Mouse (Mus musculus) cerebellum, postnatal 14 days (tissue): ENCODE results near the gene Capn3.

Experiments
- DNase-seq, 2 experiments: peaks; one replicate each; pipeline ENCODE4 v3.0.0; 2021; ENCODE audit warnings: mixed read lengths in 2 of 2

The Capn3 gene

GRCm38 (mm10) chr2:120455719-120456118, at the start of gene Capn3:
Gene Capn3 (plus strand): TSS chr2:120456019.
- DNase-seq = no peak

- DNase-seq = no peak
Measured at GRCm38 (mm10) chr2:120411096-120411628, 44.7 kb upstream of the Capn3 start.

- no peak for DNase-seq
Measured at GRCm38 (mm10) chr2:120414113-120414512, 41.7 kb upstream of the Capn3 start.

- peak; percentile 33 to 59 for DNase-seq
Measured at GRCm38 (mm10) chr2:120414738-120415414, 40.9 kb upstream of the Capn3 start.

- no peak for DNase-seq
Measured at GRCm38 (mm10) chr2:120424386-120424785, 31.4 kb upstream of the Capn3 start.

- DNase-seq = no peak
Measured at GRCm38 (mm10) chr2:120444486-120444885, 11.3 kb upstream of the Capn3 start.

- no peak for DNase-seq
Measured at GRCm38 (mm10) chr2:120446373-120446772, 9.4 kb upstream of the Capn3 start.

GRCm38 (mm10) chr2:120447306-120447705, 8.5 kb upstream of the Capn3 start:
- no peak for DNase-seq

- DNase-seq = no peak
Measured at GRCm38 (mm10) chr2:120450724-120451123, 5.1 kb upstream of the Capn3 start.

- no peak for DNase-seq
Measured at GRCm38 (mm10) chr2:120452600-120452999, 3.2 kb upstream of the Capn3 start.

GRCm38 (mm10) chr2:120454987-120455386, 832 bp upstream of the Capn3 start:
- DNase-seq = no peak

GRCm38 (mm10) chr2:120460216-120460615, 4.4 kb downstream of the Capn3 start:
- no peak for DNase-seq

GRCm38 (mm10) chr2:120463328-120463727, 7.5 kb downstream of the Capn3 start:
- no peak for DNase-seq

GRCm38 (mm10) chr2:120464091-120464490, 8.3 kb downstream of the Capn3 start:
- no peak for DNase-seq

- no peak for DNase-seq
Measured at GRCm38 (mm10) chr2:120464732-120465396, 9.0 kb downstream of the Capn3 start.

- DNase-seq = no peak
Measured at GRCm38 (mm10) chr2:120465397-120465785, 9.6 kb downstream of the Capn3 start.

- no peak for DNase-seq
Measured at GRCm38 (mm10) chr2:120468011-120468410, 12.2 kb downstream of the Capn3 start.

- DNase-seq = no peak
Measured at GRCm38 (mm10) chr2:120469220-120469619, 13.4 kb downstream of the Capn3 start.

- DNase-seq = no peak
Measured at GRCm38 (mm10) chr2:120469715-120470114, 13.9 kb downstream of the Capn3 start.

GRCm38 (mm10) chr2:120470856-120471255, 15.0 kb downstream of the Capn3 start:
- DNase-seq = peak; percentile 53 to 66

GRCm38 (mm10) chr2:120476277-120477087, 20.7 kb downstream of the Capn3 start:
- DNase-seq = no peak

- DNase-seq = peak; percentile 72 to 84
Measured at GRCm38 (mm10) chr2:120478600-120478999, 22.8 kb downstream of the Capn3 start.

- DNase-seq = no peak
Measured at GRCm38 (mm10) chr2:120481921-120482320, 26.1 kb downstream of the Capn3 start.
